Mouse (Mus musculus) hindbrain, embryonic 16.5 days (tissue): ENCODE data around the gene Glyr1. TPM values are rescaled to one million over a fixed set of nuclear protein-coding genes. Genes with fewer than 3 reads are reported as not detected.

ENCODE experiments used
- ATAC-seq: fragments of 200-750 bp; cut with Nextera tagmentation; 2 replicates; pipeline ENCODE4 v1.8.0; 2017; ENCODE audit warnings: moderate TSS enrichment, moderate library complexity
- H3K27ac ChIP-seq: fragments of 300-500 bp; sonication (generic); 2 replicates; pipeline ENCODE4 v1.5.1; 2014; ENCODE audit warnings: low read depth, mild to moderate bottlenecking, control low read depth, low read length, moderate library complexity
- H3K27me3 ChIP-seq: fragments of 300-500 bp; sonication (generic); replicated peaks from 2 replicates; pipeline ENCODE4 v1.6.1; 2014; ENCODE audit warnings: low read length; ENCODE audit not compliant: control insufficient read depth, insufficient read depth
- H3K36me3 ChIP-seq: fragments of 300-500 bp; sonication (generic); 2 replicates; pipeline ENCODE4 v1.6.1; 2014; ENCODE audit warnings: mild to moderate bottlenecking, low read length, moderate library complexity, mixed read lengths; ENCODE audit not compliant: control insufficient read depth, insufficient read depth
- H3K4me1 ChIP-seq: fragments of 300-500 bp; sonication (generic); 2 replicates; pipeline ENCODE4 v1.6.1; 2014; ENCODE audit warnings: low read depth, low read length; ENCODE audit not compliant: control insufficient read depth, insufficient read depth
- H3K4me2 ChIP-seq: fragments of 300-500 bp; sonication (generic); 2 replicates; pipeline ENCODE4 v1.6.1; 2014; ENCODE audit warnings: mild to moderate bottlenecking, low read length, control low read depth, moderate library complexity
- H3K4me3 ChIP-seq: fragments of 300-500 bp; sonication (generic); 2 replicates; pipeline ENCODE4 v1.5.1; 2014; ENCODE audit warnings: mild to moderate bottlenecking, low read length, control low read depth, moderate library complexity
- H3K9ac ChIP-seq: fragments of 300-500 bp; sonication (generic); 2 replicates; pipeline ENCODE4 v1.6.1; 2014; ENCODE audit warnings: low read depth, mild to moderate bottlenecking, control low read depth, low read length, moderate library complexity
- H3K9me3 ChIP-seq: fragments of 300-500 bp; sonication (generic); 2 replicates; pipeline ENCODE4 v1.6.1; 2014; ENCODE audit warnings: mild to moderate bottlenecking, low read length, moderate library complexity; ENCODE audit not compliant: control insufficient read depth
- WGBS: fragments of 180-500 bp; shearing (Covaris S2); extraction: QIAGEN DNeasy Blood & Tissue Kit; methylation state at CpG from one replicate; pipeline ENCODE4 v1.1.7; 2014; 5-methylcytosine and 5-hydroxymethylcytosine counted together
- polyA plus RNA-seq: library from polyadenylated mRNA; unstranded; fragments of >200 nt; fragmentation: Nextera tagmentation; extraction: Ambion mirVana; gene quantifications from 2 replicates; pipeline ENCODE4 v1.2.1, GENCODE M21; 2015

The Glyr1 gene
- polyA plus RNA-seq, 1 experiment from 2014 or later = 171 TPM

- under 1% methylated on average over 63 of the region's 63 CpGs for WGBS
- H3K27ac ChIP-seq = peak within 1 kb of the TSS; percentile 88
- peak within 1 kb of the TSS; percentile 77 for H3K4me3 ChIP-seq
- peak within 1 kb of the TSS; percentile 74 for H3K4me2 ChIP-seq
- peaks cover 29% of the 10 kb centered on the region for H3K36me3 ChIP-seq
- ATAC-seq = peak; percentile 99
- H3K9me3 ChIP-seq = no peaks in the 10 kb centered on the region
- no peaks in the 10 kb centered on the region for H3K27me3 ChIP-seq
- peaks cover 11% of the 10 kb centered on the region for H3K4me1 ChIP-seq
- H3K9ac ChIP-seq = peak within 1 kb of the TSS; percentile 82
Observed at GRCm38 (mm10) chr16:5013054-5013838, 36.4 kb downstream of the Glyr1 start, which contains the start of gene Rogdi. Gene Rogdi, minus strand, starts transcription at chr16:5013553.

- WGBS = 46% methylated on average over 13 of the region's 13 CpGs
- H3K27ac ChIP-seq = peak overlapping the region; percentile 88
- peaks cover 19% of the 10 kb centered on the region for H3K36me3 ChIP-seq
Observed at GRCm38 (mm10) chr16:5012036-5013005, 37.3 kb downstream of the Glyr1 start.

GRCm38 (mm10) chr16:5011285-5011684, 38.4 kb downstream of the Glyr1 start:
- 95% methylated on average over 7 of the region's 7 CpGs for WGBS
- ATAC-seq = no peak

More at GRCm38 (mm10) chr16:5012036-5013005, 37.3 kb downstream of the Glyr1 start:
- H3K4me3 ChIP-seq = peak overlapping the region; percentile 77
- H3K4me1 ChIP-seq = peaks cover 11% of the 10 kb centered on the region
- no peaks in the 10 kb centered on the region for H3K27me3 ChIP-seq
- H3K9ac ChIP-seq = peak overlapping the region; percentile 82
- H3K4me2 ChIP-seq = peak overlapping the region; percentile 74
- ATAC-seq = no peak
- H3K9me3 ChIP-seq = no peaks in the 10 kb centered on the region

GRCm38 (mm10) chr16:5010371-5010935, 39.2 kb downstream of the Glyr1 start:
- Histone ChIP-seq H3K27me3 (no peaks in the 10 kb centered on the region), H3K4me2 (no peak overlapping the region), H3K9ac (no peak overlapping the region), H3K9me3 (no peaks in the 10 kb centered on the region), H3K36me3 (peaks cover 9% of the 10 kb centered on the region), H3K4me1 (peaks cover 11% of the 10 kb centered on the region), H3K27ac (no peak overlapping the region), H3K4me3 (no peak overlapping the region)
- WGBS = 88% methylated on average over 10 of the region's 10 CpGs
- ATAC-seq = no peak

More at GRCm38 (mm10) chr16:5011285-5011684, 38.4 kb downstream of the Glyr1 start:
- Histone ChIP-seq H3K4me2 (no peak overlapping the region), H3K9ac (no peak overlapping the region), H3K4me1 (peaks cover 11% of the 10 kb centered on the region), H3K9me3 (no peaks in the 10 kb centered on the region), H3K36me3 (peaks cover 16% of the 10 kb centered on the region), H3K27me3 (no peaks in the 10 kb centered on the region), H3K4me3 (no peak overlapping the region), H3K27ac (no peak overlapping the region)

- Histone ChIP-seq H3K9ac (no peak overlapping the region), H3K4me3 (no peak overlapping the region), H3K36me3 (no peaks in the 10 kb centered on the region), H3K9me3 (no peaks in the 10 kb centered on the region), H3K4me2 (no peak overlapping the region), H3K27me3 (no peaks in the 10 kb centered on the region), H3K4me1 (peaks cover 11% of the 10 kb centered on the region), H3K27ac (no peak overlapping the region)
- 86% methylated on average over 12 of the region's 12 CpGs for WGBS
- no peak for ATAC-seq
Observed at GRCm38 (mm10) chr16:5008076-5008475, 41.6 kb downstream of the Glyr1 start.

GRCm38 (mm10) chr16:5007492-5007891, 42.2 kb downstream of the Glyr1 start:
- peaks cover 8% of the 10 kb centered on the region for H3K4me1 ChIP-seq
- H3K9ac ChIP-seq = no peak overlapping the region
- ATAC-seq = no peak
- no peaks in the 10 kb centered on the region for H3K27me3 ChIP-seq
- no peak overlapping the region for H3K4me3 ChIP-seq
- no peaks in the 10 kb centered on the region for H3K9me3 ChIP-seq
- whole genome bisulfite sequencing = 45% methylated on average over 6 of the region's 6 CpGs
- H3K4me2 ChIP-seq = no peak overlapping the region
- H3K36me3 ChIP-seq = no peaks in the 10 kb centered on the region
- no peak overlapping the region for H3K27ac ChIP-seq

- no peak within 1 kb of the TSS for H3K4me3 ChIP-seq
- no peak within 1 kb of the TSS for H3K27ac ChIP-seq
- no peaks in the 10 kb centered on the region for H3K36me3 ChIP-seq
- no peak for ATAC-seq
- H3K9ac ChIP-seq = no peak within 1 kb of the TSS
- H3K4me2 ChIP-seq = no peak within 1 kb of the TSS
- WGBS = 59% methylated on average over 5 of the region's 5 CpGs
- H3K9me3 ChIP-seq = no peaks in the 10 kb centered on the region
- H3K4me1 ChIP-seq = peaks cover 3% of the 10 kb centered on the region
- H3K27me3 ChIP-seq = no peaks in the 10 kb centered on the region
Observed at GRCm38 (mm10) chr16:5007067-5007466, 42.6 kb downstream of the Glyr1 start, which contains the start of gene Smim22. Gene Smim22, plus strand, starts transcription at chr16:5007288.

- no peak overlapping the region for H3K27ac ChIP-seq
- no peaks in the 10 kb centered on the region for H3K9me3 ChIP-seq
- H3K27me3 ChIP-seq = no peaks in the 10 kb centered on the region
- H3K4me2 ChIP-seq = no peak overlapping the region
- H3K4me3 ChIP-seq = no peak overlapping the region
- no peaks in the 10 kb centered on the region for H3K36me3 ChIP-seq
- H3K4me1 ChIP-seq = no peaks in the 10 kb centered on the region
- 82% methylated on average over 3 of the region's 3 CpGs for WGBS
- no peak for ATAC-seq
- H3K9ac ChIP-seq = no peak overlapping the region
Observed at GRCm38 (mm10) chr16:5000611-5001010, 49.1 kb downstream of the Glyr1 start.
